Comparison of ENCODE assay signal across 21 mouse cellular contexts in genomic region chr2:138374556-138374955, GRCm38 (mm10).
DNase-seq lines count a peak whose midpoint lies in the region; ATAC-seq lines count a peak whose summit lies in the region.
"Had no signal": no experiment of that assay in that cellular context is flagged by ENCODE, and none has a peak within 500 bp of the region (broad histone marks: within the 10 kb centered on the region; RNA-seq: fewer than 3 reads in every experiment).

No protein-coding gene starts in this region.

- no peak for DNase-seq in cerebellum, postnatal 4 days (ENCODE audit: low spot score in 2 of 2)
- peak; percentile 76 for DNase-seq in cerebellum, adult 11-12 months
- peak; percentile 79 for DNase-seq in cerebellum, adult 9-10 months
- peak; percentile 71 to 78 for DNase-seq in cerebellum, postnatal 25 days
- DNase-seq in lung, postnatal 4 days: no peak
- DNase-seq in spleen, postnatal 14 days (ENCODE audit: low spot score in 2 of 2): no peak
- DNase-seq: adrenal gland, postnatal 25 days; B cell, adult 2 months; embryo, embryonic 11 days; gastrocnemius, postnatal 25 days; heart, adult 18-20 months; heart, postnatal 10 days; heart, postnatal 4 days; kidney, adult 8-10 months had no signal

- peak; percentile 92 for ATAC-seq in cerebellum, adult (ENCODE audit: insufficient number of reproducible peaks, low FRiP score, low TSS enrichment)
- no peak for ATAC-seq in frontal cortex, adult (ENCODE audit: low TSS enrichment)
- ATAC-seq: CD4-positive, CD25-positive, alpha-beta regulatory T cell, adult 4 months; forebrain, embryonic 14.5 days; hindbrain, embryonic 16.5 days; inflammation-experienced regulatory T-cells, adult 6 months; intestine, postnatal 0 days had no signal

Comparison
In these comparisons a context has a peak if more than half of its experiments do, and no peak if none do; other contexts are left out.
1. DNase-seq: peak in cerebellum, adult 11-12 months (single experiment), cerebellum, adult 9-10 months (single experiment) and cerebellum, postnatal 25 days (2 of 2); none in cerebellum, postnatal 4 days (0 of 2), lung, postnatal 4 days (0 of 2) and spleen, postnatal 14 days (0 of 2).